Mouse (Mus musculus) frontal cortex, adult (tissue): Measurements from ENCODE around the gene Shtn1.

Experiments used
- ATAC-seq: cut with Nextera tagmentation; 2 replicates; pipeline ENCODE4 v1.9.2; 2017; ENCODE audit warnings: mild to moderate bottlenecking, moderate library complexity, mixed read lengths; ENCODE audit not compliant: low TSS enrichment

Gene Shtn1

DNA sequence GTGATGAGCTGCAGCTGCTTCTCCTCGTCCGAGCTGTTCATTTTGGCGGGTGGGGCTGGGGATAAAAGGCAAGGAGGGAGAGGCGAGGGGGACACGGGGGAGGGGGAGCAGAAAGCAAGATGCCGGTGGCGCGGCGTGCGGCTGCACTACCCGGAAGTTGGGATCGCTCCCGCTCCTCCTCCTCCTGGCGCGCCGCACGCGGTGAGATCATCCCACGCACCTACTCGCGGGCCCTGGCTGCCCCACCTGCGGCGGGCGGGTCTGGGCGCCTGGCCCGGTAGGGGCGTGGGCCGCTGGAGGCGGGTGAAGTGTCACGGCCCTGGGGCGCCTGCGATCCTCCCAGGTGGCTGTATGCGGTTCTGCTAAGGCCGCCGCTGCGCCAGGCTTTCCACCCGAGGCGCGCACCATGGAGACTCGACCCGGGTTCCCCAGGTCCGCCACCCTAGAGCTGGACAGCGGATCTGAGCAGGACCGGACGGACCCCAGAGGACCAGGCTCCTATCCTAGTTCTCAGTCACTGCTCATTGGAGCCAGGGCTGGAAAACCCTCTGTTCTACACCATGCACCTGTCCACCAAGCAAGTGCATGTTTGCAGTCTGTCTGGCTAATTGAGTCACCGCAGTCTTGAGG is at the start of gene Shtn1:
Gene Shtn1, minus strand, starts transcription at position 629 of the 630 bp plus-strand sequence.
- ATAC-seq = peak; percentile 82

DNA sequence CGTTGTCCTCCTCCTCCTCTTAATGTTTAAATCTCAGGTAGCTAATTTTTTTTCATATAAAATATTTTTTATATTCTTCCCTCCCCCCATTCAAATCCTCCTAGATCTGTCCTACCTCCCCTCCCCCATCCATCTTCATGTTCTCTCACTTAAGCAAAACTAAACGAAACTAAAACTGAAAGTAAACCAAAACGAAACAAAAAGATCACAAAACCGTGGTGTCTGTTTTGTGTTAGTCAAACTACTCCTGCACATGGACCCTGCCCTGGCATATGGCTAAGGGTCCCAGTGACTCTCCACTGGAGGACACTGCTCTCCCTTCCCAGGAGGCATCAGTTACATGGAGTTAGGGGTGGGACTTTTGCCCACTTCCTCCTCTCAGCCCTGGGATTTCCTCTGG is 38.3 kb upstream of the Shtn1 start:
- no peak for ATAC-seq

DNA sequence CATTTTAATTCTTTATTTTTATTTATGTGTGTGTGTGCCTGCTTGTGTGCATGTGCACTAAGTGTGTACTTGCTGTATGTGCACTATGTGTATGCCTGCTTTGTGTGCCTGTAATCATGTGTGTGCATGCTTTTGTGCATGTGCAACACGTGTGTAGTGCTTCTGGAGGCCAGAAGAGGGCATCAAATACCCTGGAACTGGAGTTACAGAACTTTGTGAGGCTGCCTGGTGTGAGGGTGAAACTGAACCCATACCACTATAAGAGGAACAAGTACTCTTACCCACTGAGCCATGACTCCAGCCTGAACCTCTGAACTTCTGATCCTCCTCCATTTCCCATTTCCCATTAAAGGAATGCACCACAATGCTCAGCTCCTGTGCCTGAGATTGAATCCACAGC is 34.0 kb upstream of the Shtn1 start:
- no peak for ATAC-seq

DNA sequence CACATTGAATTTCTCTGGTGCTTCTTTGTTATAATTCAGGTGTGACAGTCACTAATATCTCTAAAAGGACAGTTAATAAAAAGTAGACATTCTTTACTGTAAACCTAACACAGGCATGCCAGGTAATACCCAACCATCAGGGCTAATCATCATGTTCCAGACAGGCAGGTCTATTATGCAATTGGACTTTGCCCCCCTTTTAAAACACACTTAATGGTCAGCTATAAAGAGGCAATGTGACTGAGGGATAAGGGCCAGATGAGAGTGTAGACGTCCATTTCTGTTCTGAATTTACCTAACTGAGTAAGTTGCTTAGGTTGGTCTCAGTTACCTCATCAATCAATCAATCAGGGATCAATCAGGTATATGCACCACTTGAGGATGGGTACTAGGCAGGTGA is 22.4 kb upstream of the Shtn1 start:
- no peak for ATAC-seq

DNA sequence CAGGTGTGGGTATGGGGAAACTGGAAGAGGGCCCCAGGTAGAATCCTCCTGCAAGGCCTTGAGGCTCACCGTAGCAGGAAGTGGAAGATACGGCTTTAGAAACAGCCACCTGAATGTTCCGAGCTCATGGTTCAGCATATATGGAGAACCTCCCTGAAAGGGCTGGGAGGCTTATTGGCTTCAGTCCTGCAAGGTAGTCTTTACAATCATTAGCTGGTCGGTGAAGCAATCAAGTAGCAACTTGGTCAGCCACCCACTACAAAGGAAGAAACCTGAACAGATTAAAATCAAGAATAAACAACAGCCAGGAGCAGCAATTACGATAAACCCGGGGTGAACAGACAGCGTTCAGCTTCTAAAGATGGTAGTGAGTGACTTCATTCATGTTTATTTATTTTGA is 16.4 kb upstream of the Shtn1 start:
- ATAC-seq = no peak

DNA sequence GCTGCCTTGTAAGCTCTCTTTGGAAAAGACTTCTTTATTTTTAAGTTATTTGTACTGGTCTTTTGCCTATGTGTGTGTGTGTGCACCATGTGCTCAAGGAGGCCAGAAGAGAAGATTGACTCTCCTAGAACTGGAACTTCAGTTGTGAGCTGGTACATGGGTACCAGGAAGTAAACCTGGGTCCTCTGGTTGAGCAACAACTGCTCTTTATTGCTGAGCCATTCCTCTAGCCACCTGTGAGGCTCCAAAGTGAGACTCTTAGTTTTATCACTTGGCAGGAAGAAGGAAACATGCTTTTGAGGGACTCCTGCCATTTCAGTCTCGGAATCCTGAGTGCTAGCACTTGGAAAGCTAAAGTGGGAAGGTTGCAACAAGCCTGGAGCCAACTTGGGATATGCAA is 14.4 kb upstream of the Shtn1 start:
- ATAC-seq = no peak

DNA sequence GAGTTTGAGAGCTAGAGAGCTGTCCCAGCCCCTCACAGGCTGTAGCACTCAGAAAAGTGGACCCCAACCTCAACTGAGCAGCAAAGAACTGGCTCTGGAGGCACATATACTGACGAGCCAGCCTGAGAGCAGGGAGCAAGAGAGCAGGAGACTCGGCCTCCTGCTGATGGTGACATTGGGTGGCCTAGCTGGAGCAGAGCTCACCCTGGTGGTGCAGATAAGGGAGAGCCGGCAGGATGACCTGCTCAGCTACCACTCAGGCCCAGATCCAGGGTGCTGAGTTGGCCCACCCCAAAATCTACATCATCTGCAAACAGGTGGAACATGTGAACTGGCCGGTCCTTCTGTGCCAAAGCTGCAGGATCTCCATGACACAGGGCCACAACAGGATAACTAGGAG is 8.4 kb upstream of the Shtn1 start:
- no peak for ATAC-seq

DNA sequence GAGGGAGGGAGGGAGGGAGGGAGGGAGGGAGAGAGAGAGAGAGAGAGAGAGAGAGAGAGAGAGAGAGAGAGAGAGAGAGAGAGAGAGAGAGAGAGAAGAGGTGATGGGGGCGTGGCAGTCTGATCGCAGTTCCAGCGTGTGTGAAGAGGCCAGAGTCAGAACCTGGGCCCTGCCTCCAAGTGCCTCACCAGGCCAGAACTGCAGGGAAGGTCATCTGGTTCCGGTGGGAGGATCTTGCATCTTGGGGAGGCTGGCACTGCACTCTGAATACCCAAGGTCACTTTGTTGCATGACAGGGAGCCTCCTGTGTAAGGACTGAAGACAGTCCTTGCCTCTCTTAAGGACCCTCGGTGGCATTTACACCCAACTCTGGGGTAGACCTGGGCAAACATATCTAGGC is 231 bp upstream of the Shtn1 start:
- no peak for ATAC-seq

DNA sequence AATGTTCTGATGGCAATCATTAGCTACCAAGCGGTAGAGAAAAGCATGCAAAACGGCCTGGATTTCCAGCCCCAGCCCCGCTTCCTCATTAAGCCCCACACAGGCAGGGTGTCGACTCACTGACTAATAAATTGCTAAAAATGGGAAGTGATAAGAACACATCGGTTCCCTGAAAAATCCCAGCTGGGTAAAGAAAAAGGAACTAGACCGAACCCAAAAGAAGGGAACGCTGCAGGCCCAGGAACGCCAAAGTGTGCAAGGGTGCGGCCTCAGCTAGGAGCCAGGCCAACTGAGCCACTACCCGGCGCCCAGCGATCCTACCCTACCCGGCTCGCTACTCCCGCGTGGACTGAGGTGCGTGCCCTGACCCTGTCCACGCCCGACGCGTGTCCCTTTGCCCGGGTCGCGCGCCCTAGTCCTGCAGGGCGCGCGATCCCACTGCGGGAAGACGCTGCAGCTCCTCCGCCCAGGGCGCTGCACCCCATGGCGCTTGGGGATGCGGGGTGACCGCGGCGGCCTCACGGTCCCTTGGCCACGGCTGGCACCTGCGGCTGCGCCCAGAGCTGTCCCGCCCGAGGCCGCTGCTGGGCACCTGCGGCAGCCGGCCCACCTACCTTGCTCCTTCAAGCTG is 944 bp downstream of the Shtn1 start:
- peak; percentile 62 for ATAC-seq

DNA sequence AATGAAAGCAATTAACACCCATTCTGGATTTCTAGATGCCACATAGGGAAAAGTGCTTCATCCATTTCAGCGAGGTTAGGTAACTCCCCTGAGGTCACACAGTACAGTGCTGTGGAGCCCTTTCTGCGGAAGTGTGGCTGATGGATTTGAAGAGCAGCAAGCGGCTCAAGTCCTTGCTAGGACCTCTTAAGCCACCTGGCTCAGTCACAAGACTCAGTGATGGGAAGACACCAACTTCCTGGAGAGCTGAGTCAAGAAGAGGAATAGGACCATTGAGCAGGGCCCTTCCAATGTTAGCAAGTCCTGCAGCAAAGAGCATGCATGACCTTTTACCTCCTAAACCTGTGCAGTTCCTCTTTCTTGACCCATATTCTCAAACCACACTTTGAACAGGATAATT is 1.5 kb downstream of the Shtn1 start:
- no peak for ATAC-seq

DNA sequence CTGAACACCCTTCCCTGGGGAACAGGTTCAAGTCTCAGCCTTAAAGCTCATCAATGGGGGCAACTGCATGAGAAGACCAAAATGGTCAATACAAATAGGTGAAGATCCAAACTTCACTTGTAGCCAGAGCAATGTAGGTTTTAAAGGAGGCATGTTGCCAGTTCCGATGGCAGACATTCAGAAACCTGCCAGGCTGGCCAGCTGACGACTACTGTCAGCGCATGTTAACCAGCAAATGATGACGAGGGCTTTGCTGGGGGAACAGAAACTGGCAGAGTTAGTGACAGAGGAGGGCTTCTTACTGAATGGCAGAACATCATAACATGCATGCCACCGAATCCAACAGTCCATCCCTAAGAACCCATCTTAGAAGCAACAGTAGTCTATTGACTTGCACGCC is 2.9 kb downstream of the Shtn1 start:
- no peak for ATAC-seq

DNA sequence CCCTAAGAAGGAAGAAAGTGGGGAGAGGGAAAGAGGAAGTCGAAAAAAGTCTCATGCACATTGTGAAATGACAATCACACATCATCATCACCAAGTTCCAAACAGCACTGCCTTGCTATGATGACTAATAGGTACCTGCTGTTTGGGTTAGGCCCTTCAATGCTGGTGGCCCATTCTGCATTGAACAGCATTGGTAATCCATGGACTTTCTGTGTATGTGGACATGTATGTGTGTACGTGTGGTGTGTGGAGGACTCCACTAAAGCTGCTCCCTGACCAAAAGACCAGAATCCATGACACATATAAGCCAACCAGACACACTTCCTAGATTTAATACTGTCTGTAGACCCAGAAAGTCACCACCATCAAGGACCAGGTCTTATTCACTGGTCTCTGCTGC is 3.9 kb downstream of the Shtn1 start:
- ATAC-seq = no peak

DNA sequence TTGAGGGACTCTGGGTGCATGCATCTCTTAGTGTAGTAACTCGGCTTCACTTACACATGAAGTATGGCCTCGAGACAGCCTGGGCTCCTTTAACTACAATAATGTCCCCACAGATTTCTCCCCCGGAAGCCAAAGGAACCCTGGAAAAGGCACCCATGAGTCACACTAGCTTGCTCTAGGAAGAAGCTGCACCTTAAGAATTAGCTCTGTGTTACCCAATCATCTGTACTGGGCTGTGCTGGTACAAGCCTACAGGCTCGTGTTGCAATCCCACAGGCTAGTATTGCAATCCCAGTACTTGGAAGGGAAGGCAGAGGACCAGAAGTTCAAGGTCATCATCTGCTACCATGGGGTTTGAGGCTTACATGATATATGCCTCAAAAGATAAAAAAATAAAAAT is 4.5 kb downstream of the Shtn1 start:
- no peak for ATAC-seq

DNA sequence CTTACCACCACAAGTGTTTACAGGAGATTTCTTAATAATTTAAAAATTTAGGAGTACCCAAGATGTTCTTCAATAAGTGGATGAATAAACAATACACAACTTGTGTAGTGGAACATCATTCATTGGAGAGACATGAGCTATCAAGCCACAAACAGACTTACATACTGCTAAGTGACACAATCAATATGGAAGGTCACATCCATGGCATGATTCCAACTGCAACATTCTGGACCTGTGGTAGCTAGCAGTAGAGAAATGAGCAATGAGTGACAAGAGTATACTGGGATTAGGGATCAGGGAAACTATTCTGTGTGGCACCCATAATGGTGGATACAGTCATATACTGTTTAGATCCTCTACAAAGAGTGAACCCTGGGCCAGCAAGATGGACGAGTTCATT is 8.2 kb downstream of the Shtn1 start:
- ATAC-seq = no peak

DNA sequence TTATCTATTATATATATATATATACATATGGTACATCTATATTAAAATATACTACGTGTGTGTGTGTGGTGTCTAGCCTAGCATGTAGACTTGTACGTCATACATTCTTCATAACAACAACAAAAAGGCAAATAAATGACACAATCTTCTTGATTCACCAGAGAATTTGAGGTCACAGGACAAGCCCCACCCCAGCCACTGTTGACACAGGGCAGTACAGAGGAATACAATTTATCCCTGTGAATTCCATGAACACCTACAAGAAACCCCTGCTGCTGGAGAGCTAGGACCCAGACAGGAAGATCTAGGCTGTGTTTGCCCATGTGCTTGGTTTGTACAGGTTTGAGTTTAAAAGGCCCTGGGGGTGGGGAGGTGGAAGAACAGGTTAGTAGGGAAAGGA is 9.2 kb downstream of the Shtn1 start:
- ATAC-seq = no peak

DNA sequence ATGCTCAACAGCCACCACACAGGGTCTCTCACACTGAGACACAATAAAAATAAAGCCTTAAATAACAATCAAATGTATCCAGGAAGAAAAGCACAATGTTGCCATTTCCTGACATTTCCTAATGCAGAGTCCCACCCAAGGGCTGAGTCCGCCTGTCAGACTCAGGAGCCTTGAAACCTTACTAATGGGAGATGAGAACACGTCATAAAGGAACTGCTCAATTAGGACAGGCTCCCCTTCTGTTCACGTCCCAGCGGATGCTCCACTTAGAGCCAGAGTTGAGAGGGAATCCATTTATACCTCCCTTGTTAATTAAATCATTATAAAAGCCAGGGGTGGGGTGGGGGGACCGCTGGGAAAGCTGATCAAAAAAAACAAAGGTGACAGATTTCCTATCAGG is 9.8 kb downstream of the Shtn1 start:
- ATAC-seq = no peak

DNA sequence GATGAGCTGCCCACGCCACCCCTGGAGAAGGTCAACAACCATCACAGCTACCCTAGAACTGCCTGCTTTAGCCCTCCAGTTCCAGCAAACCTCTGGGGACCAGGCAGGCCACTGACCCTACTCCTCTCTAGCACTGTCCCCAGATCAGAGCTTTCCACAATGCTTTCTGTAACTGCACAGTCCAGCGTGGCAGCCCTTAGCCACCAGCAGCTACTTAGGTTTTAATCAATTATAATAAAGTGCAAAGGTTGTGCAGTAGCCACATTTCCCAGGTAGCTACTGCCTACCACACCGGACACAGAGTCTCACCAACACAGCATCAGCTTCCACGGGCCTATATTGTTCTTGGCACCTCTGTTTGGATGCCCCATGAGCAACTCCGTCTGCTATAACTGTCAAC is 11.3 kb downstream of the Shtn1 start:
- no peak for ATAC-seq

DNA sequence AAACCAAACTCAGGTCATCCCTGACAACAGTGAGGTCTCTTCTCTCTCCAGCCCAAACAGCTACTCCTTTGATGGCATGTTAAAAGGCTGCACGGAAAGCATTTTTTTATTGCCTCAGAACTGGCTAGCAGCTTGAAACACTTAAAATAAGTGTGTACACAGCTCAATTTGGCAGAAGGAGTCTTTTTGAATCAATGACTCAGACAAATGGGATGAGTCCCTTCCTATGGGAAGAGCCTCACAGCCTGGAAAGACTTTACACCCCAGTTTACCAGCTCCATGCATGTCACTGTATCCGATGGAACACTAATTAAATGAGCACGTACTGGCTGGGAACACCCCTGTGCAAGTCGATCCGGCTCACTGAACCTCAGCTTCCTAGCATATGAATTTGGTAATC is 12.3 kb downstream of the Shtn1 start:
- ATAC-seq = peak; percentile 93

DNA sequence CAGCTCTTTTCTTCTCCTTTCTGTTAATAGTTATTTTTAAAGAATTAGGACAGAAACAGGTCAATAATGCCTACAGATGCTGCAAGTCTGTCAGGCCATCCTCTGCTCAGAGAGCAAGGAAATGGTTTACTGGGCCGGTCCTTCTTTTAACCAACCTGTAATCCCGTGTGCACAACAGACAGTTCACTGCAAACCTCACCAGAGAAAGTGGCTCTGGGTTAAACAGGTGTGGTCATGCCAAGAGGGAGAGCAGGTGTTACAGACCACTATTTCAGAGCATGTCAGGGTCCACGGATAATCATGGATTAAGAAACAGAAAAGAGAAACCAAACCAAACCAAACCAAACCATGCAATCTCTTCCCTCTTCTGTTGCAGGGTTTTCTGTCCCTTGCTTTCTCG is 17.8 kb downstream of the Shtn1 start:
- ATAC-seq = no peak

DNA sequence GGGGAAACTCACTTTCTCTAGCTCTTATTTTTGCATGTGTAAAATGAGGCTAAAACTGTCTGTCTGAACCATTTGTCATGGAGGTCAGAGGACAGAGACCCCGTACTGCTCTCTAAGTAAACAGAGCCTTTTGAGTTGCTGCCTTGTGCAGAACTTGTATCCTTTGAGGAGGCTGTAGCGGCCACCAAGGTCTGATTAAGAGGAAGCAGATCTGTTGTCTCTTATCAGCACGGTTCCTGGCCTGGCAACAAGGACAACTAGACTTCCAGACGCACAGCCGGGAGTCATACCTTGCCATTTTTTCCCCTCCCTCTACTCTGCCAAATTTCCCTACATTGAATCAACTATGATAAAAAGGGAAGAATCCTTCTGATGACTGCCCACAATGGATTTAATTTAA is 18.5 kb downstream of the Shtn1 start:
- ATAC-seq = no peak

DNA sequence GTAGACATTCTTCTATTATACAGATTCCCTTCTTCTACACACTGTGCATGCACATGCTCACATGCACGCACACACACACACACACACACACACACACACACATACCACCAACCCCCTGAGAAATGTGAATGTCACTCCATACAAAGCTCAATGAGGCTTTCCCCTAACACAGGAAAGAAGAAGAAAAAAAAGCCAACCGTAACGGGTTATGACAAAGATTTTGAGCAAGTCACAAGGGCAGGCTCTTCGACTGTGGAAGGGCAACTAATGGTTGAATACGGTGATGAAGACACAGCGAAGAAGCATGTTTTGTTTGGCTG is 21.3 kb downstream of the Shtn1 start:
- ATAC-seq = no peak

DNA sequence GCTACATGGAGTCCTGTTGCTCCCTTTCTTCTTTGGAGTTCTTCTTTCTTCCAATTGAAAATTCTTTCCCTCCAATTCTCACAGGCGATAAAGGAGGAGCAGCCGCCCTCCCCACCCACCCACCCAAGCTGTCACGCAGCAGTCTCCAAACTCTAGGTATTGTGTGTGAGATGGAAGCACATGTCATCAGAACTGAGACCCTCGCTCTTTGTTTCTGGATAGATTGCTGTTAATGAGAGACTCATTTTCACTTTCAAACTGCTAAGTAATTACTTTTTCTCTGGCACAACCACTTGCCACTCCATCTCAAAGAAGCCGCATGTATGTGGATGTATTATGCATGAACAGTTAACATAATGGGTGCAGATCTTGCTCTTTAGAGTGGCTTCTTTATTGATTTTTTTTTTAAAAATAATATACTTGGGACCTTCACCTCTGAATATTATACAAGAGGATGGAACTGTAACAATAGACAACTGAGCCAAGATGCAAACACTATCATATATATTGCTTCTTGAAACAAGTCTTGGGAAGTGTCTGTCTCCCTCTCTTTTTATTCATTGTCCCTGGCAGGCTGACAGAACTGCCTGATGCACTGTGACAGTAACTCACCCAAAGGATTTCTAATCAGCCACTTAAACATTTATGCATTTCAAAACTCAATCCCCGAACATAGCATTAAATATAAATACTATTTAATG is 21.8 kb downstream of the Shtn1 start:
- ATAC-seq = no peak

DNA sequence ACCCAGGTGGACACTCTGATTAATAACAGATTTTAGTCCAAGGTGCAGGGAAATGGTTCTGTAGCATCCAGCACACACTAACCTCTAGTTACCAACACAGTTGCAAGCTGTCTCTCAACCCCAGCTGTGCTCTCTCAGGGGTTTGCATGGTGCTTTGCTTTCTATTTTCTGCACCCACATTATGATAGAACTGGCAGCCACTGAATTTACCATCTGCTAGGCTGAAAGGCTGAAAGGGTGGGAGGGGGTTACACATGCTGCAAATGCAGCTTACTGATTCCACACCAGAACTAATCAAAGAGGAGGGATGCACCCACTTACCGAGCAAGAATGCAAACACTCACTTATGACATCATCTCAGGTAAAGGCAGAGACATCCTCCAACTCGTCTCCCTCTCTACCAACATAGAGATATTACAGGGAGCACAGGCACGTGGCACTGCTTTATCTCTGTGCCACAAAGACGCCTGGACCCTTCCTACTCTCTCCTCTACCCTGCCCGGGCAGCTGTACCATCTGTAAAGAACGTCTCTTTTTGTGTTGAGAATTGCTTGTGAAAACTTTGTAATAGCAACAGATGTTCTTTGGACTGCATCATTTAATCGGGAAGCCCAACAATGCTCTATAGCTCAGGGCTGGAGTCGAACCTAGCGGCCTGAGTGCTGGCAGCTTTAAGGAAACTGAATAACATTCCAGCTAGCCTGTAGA is 23.0 kb downstream of the Shtn1 start:
- peak; percentile 47 for ATAC-seq
